Mouse (Mus musculus) hindbrain, embryonic 10.5 days (tissue): ENCODE results near the gene Mmp12. TPM values are rescaled to one million over a fixed set of nuclear protein-coding genes. Genes with fewer than 3 reads are reported as not detected.
"Not testable (repeated sequence)": the region's sequence is repeated elsewhere in the genome, so short reads cannot be mapped to it uniquely, and the experiment has no call there.

Experiments
- DNase-seq: peaks from one replicate; pipeline ENCODE4 v3.0.0-alpha.2; 2017; ENCODE audit warnings: low spot score
- H3K27ac ChIP-seq: fragments of 300-500 bp; sonication (generic); 2 replicates; pipeline ENCODE4 v1.5.1; 2016; ENCODE audit warnings: mild to moderate bottlenecking, moderate library complexity
- H3K27me3 ChIP-seq: fragments of 300-500 bp; sonication (generic); 2 replicates; pipeline ENCODE4 v1.6.1; 2016; ENCODE audit warnings: mild to moderate bottlenecking; ENCODE audit not compliant: poor library complexity, insufficient read depth, severe bottlenecking
- H3K36me3 ChIP-seq: fragments of 300-500 bp; sonication (generic); 2 replicates; pipeline ENCODE4 v1.6.1; 2016; ENCODE audit warnings: mild to moderate bottlenecking, moderate library complexity
- H3K4me1 ChIP-seq: fragments of 300-500 bp; sonication (generic); replicated peaks from 2 replicates; pipeline ENCODE4 v1.6.1; 2016; ENCODE audit warnings: mild to moderate bottlenecking
- H3K4me3 ChIP-seq: fragments of 300-500 bp; sonication (generic); 2 replicates; pipeline ENCODE4 v1.5.1; 2016; ENCODE audit warnings: mild to moderate bottlenecking, moderate library complexity
- H3K9me3 ChIP-seq: fragments of 300-500 bp; sonication (generic); 2 replicates; pipeline ENCODE4 v1.6.1; 2016; ENCODE audit warnings: mild to moderate bottlenecking, moderate library complexity
- WGBS: fragments of 180-500 bp; shearing (Covaris S2); methylation state at CpG from one replicate; pipeline ENCODE4 v1.1.7; 2016; 5-methylcytosine and 5-hydroxymethylcytosine counted together
- polyA plus RNA-seq: library from polyadenylated mRNA; unstranded; fragments of >200 nt; fragmentation: Nextera tagmentation; extraction: Ambion mirVana; gene quantifications from 2 replicates; pipeline ENCODE4 v1.2.1, GENCODE M21; 2016

Mmp12 gene
- polyA plus RNA-seq, result not detected in 2 replicates

DNA sequence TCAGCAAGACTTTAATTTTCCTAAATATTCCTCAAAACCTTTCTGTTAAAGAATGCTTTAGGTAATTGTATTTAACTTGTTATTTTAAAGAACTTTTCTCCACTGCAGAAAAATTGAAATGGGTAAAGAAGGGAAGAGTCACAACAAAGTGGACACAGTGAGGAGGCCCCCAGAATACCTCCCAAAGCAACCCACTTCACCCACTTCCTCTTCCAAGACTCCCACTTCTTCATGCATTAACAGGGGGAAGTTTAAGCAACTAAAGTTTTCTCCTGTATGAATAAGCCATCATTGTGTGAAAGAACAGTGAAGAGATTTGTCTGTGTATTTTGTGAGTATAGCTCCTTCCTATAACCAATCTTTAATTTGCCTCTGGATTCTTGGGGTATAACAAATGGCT lies at the start of gene Mmp12:
TSS of gene Mmp12 (plus strand) at position 275 of the 400 bp plus-strand sequence.
- DNase-seq, result no peak
- Histone ChIP-seq H3K27ac (no peak within 1 kb of the TSS), H3K4me3 (no peak within 1 kb of the TSS), H3K9me3 (no peaks in the 10 kb centered on the region), H3K27me3 (no peaks in the 10 kb centered on the region), H3K4me1 (no peaks in the 10 kb centered on the region), H3K36me3 (no peaks in the 10 kb centered on the region)

DNA sequence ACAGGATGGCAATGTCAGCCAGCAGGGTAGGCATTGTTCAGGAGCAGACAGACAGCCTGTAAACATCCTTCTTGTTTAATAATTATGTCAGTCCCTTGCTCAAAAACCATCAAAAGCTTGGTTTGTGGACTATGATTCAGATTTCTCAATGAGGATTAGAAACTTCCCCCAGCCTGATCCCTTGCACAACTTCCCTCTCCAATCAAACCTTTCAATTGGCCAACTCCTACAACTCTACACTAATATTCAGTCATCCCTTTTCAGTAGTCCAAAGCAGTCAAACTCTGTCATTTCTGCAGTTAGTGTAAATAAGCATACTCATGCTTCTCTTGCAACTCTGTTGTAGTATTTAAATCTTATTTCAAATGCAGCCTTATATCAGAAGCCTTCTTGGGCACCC lies 12.3 kb upstream of the Mmp12 start:
- Histone ChIP-seq H3K9me3 (no peaks in the 10 kb centered on the region), H3K36me3 (no peaks in the 10 kb centered on the region), H3K4me1 (no peaks in the 10 kb centered on the region), H3K4me3 (no peak overlapping the region), H3K27me3 (no peaks in the 10 kb centered on the region), H3K27ac (no peak overlapping the region)
- DNase-seq, result no peak

DNA sequence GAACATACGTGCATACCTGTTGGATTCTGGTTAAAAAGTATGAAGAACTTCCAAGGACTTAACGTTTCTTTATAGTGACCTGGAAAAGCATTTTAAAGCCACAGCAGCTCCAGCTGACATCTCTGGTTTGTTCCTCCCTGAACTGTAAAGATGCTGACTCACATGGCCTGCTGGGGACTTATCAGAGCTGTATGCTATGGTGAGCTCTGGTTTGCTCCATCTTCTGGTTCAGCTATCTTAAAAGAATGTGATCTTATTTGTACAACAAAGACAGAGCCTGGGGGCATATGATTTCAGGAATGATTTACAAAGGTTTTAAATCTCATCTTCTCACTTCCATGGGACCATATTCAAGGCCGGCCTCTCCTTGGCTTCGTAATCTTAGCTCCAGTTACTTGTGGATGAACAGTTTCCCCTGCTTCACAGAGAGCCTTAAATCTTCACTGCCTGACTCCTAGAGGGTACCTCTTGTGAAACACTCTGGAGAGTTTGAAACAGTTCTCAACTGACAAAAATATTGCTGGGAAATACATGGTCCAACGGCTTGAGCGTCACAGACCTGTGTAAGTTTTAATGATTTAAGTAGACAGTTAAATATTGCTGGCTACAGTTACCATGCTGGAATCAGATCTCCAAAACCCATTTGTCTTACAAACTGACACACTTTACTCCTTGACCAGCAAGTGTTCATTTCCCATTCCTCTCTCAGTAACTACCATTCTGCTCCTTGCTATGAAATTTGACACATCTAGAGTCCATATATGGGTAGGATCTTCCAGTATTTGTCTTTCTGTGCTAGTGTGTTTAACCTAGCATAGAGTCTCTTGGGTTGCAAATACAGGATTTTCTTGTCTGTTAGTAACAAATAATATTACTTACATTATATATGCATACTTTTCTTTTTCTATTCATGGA lies 8.2 kb upstream of the Mmp12 start:
- WGBS, result 93% methylated on average over 5 of the region's 6 CpGs

DNA sequence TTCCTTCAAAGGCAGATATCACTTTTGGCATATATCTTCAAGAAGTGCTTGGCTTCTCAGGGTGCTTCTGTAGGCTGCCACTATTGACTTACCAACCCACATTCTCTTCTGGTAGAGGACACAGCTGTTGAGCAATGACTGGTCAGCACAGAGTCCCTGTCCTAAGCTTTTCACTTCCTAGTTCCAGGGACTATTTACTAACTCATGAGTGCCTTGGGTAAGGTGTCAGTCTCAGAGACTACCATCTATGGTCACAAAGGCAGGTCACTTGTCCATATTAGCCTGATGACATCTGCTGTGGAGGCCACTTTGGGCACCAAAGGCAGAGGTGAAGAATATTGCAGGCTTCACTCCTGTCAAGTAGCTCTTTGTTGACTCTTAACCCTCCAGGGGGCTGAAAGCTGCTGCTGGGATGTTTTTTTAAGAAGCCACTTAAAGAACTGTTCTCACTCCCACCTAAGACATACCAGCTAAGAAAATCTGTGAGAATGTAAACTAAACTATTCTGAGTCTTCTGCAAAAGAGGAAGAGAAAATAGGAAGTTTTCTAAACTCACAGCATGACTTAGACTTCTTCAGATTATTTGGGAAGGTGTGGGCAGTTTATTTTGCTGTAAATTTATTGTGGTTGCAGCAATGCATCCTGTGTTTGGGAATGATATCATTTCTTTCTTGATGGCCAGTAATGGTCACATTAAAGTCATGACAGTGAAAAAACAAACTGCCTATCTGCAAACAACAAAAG lies 7.3 kb upstream of the Mmp12 start:
- Histone ChIP-seq H3K27ac (no peak overlapping the region), H3K9me3 (no peaks in the 10 kb centered on the region), H3K4me3 (no peak overlapping the region), H3K4me1 (no peaks in the 10 kb centered on the region), H3K36me3 (no peaks in the 10 kb centered on the region), H3K27me3 (no peaks in the 10 kb centered on the region)
- DNase-seq, result no peak

More for the DNA sequence above, 8.2 kb upstream of the Mmp12 start:
- Histone ChIP-seq H3K4me3 (no peak overlapping the region), H3K36me3 (no peaks in the 10 kb centered on the region), H3K9me3 (no peaks in the 10 kb centered on the region), H3K4me1 (no peaks in the 10 kb centered on the region), H3K27me3 (no peaks in the 10 kb centered on the region), H3K27ac (no peak overlapping the region)
- DNase-seq, result no peak

DNA sequence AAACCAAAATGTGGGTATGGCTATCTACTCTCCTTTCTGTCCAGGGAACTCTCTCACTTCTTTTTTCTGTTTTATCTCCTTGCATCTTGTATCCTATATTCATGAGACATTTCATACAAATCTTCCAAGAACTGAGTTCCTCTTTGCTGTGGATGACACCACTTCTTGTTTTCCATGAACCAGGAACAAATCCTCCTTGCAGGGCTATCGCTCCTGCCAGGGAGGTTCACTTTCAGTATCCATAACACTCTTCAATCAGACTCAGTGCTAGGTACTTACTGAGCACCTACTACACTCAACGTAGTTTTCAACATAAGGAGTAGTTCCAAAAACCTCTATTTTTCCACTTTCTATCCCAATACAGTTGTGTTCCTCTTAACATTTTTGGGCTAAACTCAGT lies 1.3 kb downstream of the Mmp12 start:
- WGBS, result 88% methylated on average over 2 of the region's 2 CpGs
- H3K4me1 ChIP-seq, result no peaks in the 10 kb centered on the region
- H3K36me3 ChIP-seq, result no peaks in the 10 kb centered on the region
- no peak overlapping the region for H3K27ac ChIP-seq
- no peaks in the 10 kb centered on the region for H3K9me3 ChIP-seq
- H3K27me3 ChIP-seq, result no peaks in the 10 kb centered on the region
- DNase-seq, result no peak
- H3K4me3 ChIP-seq, result no peak overlapping the region

DNA sequence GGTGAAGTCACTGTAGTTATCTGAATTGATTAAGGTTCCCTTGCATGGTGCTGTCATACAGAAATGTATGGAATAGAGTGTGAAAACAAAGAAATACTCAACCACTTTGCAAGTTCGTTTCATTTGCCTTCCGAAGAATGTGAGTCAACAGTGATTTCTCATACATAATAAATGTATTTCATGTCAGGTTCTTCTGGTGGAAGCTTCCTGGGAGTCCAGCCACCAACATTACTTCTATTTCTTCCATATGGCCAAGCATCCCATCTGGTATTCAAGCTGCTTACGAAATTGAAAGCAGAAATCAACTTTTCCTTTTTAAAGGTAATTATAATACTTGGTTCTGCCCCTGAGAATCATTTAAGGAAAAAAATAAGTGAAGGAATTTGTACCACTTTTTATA lies 10.4 kb downstream of the Mmp12 start:
- Histone ChIP-seq H3K27ac (no peak overlapping the region), H3K36me3 (no peaks in the 10 kb centered on the region), H3K27me3 (no peaks in the 10 kb centered on the region), H3K9me3 (no peaks in the 10 kb centered on the region), H3K4me3 (no peak overlapping the region), H3K4me1 (no peaks in the 10 kb centered on the region)
- DNase-seq, result no peak
- WGBS, result 85% methylated on average over 3 of the region's 3 CpGs

DNA sequence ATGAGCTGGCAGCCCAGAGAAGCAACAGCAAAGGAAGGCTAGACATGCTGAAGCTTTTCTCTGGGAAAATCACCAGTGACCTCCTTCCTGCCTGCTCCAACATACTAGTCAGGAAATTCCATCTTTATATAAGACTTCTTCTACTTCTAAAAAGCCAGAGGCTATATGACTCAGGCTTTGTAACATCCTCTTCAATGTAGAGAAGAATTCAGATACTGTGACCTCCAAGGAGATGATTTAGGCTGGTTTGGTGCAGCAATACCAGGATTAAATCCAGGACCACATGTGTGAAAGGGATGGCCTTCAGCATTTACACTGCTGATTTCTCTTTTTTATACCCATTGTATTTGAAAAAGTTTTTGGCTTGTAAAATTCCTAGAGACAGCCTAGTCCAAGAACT lies 43.8 kb downstream of the Mmp12 start, which contains the start of gene Mmp1b:
TSS of gene Mmp1b (minus strand) at position 101 of the 400 bp plus-strand sequence.
- Histone ChIP-seq H3K36me3 (no peaks in the 10 kb centered on the region), H3K4me1 (no peaks in the 10 kb centered on the region), H3K4me3 (no peak within 1 kb of the TSS), H3K27ac (no peak within 1 kb of the TSS), H3K27me3 (no peaks in the 10 kb centered on the region), H3K9me3 (peaks cover 4% of the 10 kb centered on the region; the same call in 1 of the 2 replicates)
- DNase-seq, result no peak

DNA sequence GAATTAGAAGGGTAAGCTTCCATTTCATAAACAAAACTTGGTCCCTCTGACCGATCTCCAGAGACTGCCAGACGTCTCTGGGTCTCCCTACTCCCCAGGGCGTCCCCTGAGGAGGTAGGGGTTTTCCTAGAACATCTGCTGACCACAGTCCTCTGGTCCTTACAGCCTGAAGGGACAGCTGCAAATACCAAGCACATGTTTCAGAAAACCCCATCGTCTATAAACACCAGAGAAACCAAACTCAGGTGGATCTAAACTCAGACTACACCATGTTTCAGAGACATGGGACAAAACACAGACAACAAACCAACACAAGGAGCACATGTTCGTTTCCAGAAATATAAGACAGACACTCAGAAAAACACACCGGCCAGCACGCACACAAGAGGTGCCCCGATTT lies 52.4 kb downstream of the Mmp12 start:
- not testable (repeated sequence) for DNase-seq, H3K4me1 ChIP-seq, H3K36me3 ChIP-seq, H3K27me3 ChIP-seq, H3K9me3 ChIP-seq, H3K4me3 ChIP-seq, H3K27ac ChIP-seq
- 87% methylated on average over 8 of the region's 8 CpGs for WGBS

Other genes with a start within 250 kb of the Mmp12 start
- gene Dync2h1, start 159.9 kb upstream of the Mmp12 start, polyA plus RNA-seq, result 20.9 and 23.1 TPM in 2 replicates
- 102 and 107 TPM in 2 replicates for gene Dcun1d5, start 159.9 kb upstream of the Mmp12 start, polyA plus RNA-seq
- gene Mmp13, start 71.9 kb upstream of the Mmp12 start, polyA plus RNA-seq, result not detected in 2 replicates
- gene Mmp1b, start 43.7 kb downstream of the Mmp12 start, polyA plus RNA-seq, result not detected in 2 replicates
- not detected in 2 replicates for gene Mmp3, start 101.4 kb downstream of the Mmp12 start, polyA plus RNA-seq
- gene Mmp10, start 158.0 kb downstream of the Mmp12 start, polyA plus RNA-seq, result not detected in 2 replicates
- gene Mmp8, start 214.1 kb downstream of the Mmp12 start, polyA plus RNA-seq, result 0.07 TPM in 1 of 2 replicates, not detected in the other
- not detected in 2 replicates for gene Mmp27, start 227.0 kb downstream of the Mmp12 start, polyA plus RNA-seq